Mouse (Mus musculus) brain, embryonic 14.5 days (tissue): ENCODE measurements around the gene Epm2a.

Experiments
- CTCF ChIP-seq: fragments of 200-500 bp; IDR thresholded peaks from 2 replicates; pipeline ENCODE4 v1.5.1; 2012; ENCODE audit warnings: inconsistent platforms, mild to moderate bottlenecking, moderate library complexity, borderline replicate concordance; ENCODE audit not compliant: insufficient read depth, insufficient read length; ENCODE audit errors: extremely low read depth
- POLR2A ChIP-seq: fragments of 200-500 bp; IDR thresholded peaks from 2 replicates; pipeline ENCODE4 v1.6.1; 2012; ENCODE audit warnings: mild to moderate bottlenecking, inconsistent platforms, borderline replicate concordance; ENCODE audit not compliant: poor library complexity, insufficient read depth, insufficient read length, severe bottlenecking; ENCODE audit errors: extremely low read depth

- no peak for TF ChIP-seq POLR2A
- no peak for TF ChIP-seq CTCF
Measured at GRCm38 (mm10) chr10:11306054-11306367, 37.2 kb upstream of the Epm2a start.
